Mouse (Mus musculus) adrenal gland, postnatal 36 days (tissue): ENCODE results near the gene Rps24. TPM values are rescaled to one million over a fixed set of nuclear protein-coding genes. Genes with fewer than 3 reads are reported as not detected.
"Not testable (repeated sequence)": the region's sequence is repeated elsewhere in the genome, so short reads cannot be mapped to it uniquely, and the experiment has no call there.

Source experiments
- DNase-seq, 2 experiments: peaks; one replicate each; pipeline ENCODE4 v3.0.0; 2021; ENCODE audit warnings: mixed read lengths in 1 of 2
- long read RNA-seq, 2 experiments: library from polyadenylated mRNA; stranded (forward); transcript quantifications; one replicate each; pipeline ENCODE4 v2.0.0; 2021; ENCODE audit warnings: borderline sequencing depth in 2 of 2
- total RNA-seq, 2 experiments: library from RNA; stranded (reverse); gene quantifications; 2 replicates each; pipeline ENCODE4 v1.2.3; 2021

Gene Rps24
- 1,000 to 10,000 TPM; 1,576 to 1,729 TPM for total RNA-seq
- long read RNA-seq, experiment 1, full-length matches to known transcripts: 82 of 193 reads
- long read RNA-seq, experiment 1, partial matches to known transcripts: 37 of 193 reads
- long read RNA-seq, experiment 1, other reads (novel, unspliced or antisense): 74 of 193 reads
- long read RNA-seq, experiment 2, transcript Rps24-210 (5 exons, 1,613 nt): major isoform, 17 of 120 reads
- long read RNA-seq, experiment 2, partial matches to known transcripts: 19 of 120 reads
- long read RNA-seq, experiment 2, other reads (novel, unspliced or antisense): 83 of 120 reads

DNA sequence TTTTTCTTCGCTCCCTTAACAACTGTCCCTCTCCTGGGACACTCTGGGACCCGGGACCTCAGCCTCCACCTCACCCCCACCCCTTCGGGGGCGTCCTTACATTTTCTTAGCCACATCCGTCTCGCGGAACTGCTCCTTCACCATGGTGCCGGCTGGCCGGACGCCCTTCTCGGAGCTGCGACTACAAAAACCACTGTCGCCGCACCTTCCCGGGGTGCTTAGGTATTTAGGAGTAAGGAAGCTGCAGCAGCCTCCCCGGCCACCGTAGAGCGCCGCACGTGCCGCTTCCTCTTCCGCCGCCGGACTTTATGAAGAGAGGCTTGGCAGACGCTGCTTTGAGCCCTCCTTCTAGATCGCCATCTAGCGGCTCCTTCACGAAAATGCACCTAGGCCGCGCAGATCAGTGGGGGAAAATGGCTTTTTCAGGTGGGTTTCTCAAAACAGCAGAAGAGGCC is at the start of gene Rps24, which contains the start of gene Polr3a:
Rps24 (plus strand) TSS at position 353 of the 455 bp plus-strand sequence.
Polr3a (minus strand) TSS at position 286 of the 455 bp plus-strand sequence.
- DNase-seq: peak; percentile 92 to 94

DNA sequence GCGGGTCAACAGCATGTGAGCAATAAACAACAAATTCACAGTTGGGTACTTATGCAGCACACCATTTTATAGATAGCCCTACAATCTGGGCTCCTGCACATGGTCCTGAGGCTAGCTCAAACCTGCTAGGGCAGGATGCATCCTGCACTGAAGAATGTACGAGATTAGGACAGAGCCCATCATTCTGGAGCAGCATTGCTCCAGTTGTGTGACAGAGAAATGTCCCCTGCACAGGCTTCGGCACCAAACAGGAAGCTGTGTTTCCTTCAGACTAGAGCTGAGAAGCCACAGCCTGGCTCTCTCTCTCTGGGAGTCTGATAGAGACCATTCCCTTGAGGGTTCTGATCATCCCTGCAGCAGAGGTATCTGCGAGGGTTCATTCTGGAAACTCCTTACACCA is 43.4 kb upstream of the Rps24 start:
- not testable (repeated sequence) for DNase-seq

GRCm38 (mm10) chr14:24458191-24458590 is 28.7 kb upstream of the Rps24 start:
- no peak for DNase-seq

- DNase-seq: peak; percentile 13 to 20
Measured at GRCm38 (mm10) chr14:24468806-24469205, 18.1 kb upstream of the Rps24 start.

GRCm38 (mm10) chr14:24486241-24486767 is 621 bp upstream of the Rps24 start:
- peak in 1 of 2 experiments; percentile 22 for DNase-seq

DNA sequence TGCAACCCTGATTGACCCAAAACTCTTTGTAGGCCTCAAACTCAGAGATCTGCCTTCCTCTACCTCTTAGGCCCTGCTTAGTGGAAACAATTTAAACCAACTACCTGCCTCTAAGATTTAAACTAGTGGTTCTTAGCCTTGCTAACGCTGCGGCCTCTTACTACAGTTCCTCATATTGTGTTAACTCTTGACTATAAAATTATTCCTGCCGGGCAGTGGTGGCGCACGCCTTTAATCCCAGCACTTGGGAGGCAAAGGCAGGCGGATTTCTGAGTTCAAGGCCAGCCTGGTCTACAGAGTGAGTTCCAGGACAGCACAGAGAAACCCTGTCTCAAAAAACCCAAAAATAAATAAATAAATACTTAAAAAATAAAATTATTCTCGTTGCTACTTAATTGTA is 2.8 kb downstream of the Rps24 start:
- DNase-seq: not testable (repeated sequence)

- peak; percentile 96 to 97 for DNase-seq
Measured at GRCm38 (mm10) chr14:24490468-24491265, 3.7 kb downstream of the Rps24 start.

- DNase-seq: no peak
Measured at GRCm38 (mm10) chr14:24491266-24491981, 4.5 kb downstream of the Rps24 start.

- peak; percentile 29 to 57 for DNase-seq
Measured at GRCm38 (mm10) chr14:24493256-24493655, 6.3 kb downstream of the Rps24 start.

DNA sequence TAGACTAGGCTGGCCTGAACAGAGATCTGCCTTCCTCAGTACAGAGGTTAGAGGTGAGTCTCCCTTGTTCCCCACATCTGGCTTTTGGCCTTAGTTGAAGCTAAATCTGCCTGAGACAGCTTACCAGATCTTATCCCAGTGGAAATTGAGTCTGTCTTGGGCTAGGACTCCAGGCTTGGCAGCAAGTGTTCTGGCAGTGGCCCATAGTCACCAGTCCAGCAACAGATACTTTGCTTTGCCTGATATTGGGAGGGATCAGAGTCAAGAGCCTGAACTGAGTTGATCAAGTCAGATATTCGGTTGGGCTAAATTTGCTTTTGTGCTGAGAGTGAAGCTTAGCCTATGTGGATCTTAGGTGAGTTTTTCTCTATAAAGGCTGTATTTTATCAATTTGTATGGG is 9.6 kb downstream of the Rps24 start:
- peak in 1 of 2 experiments; percentile 20 for DNase-seq

DNA sequence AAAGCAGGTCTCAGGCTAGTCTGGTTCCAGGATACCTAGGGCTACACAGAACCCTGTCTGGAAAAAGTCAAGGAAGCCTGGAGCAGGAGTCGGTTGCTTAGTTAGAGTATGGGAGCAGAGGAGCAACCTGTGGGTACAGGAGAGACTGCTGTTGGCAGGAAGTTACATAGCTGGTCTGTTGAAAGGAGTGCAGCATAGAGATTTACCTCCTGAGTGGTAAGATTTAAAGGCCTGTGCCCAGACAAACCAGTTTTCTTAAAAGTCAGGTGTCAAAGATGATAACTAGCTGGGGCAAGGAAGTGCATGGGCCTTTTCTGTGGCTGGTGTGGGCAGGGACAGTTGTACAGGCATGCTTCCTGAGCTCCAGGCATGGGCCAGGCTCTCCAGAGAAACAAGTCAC is 10.5 kb downstream of the Rps24 start:
- DNase-seq: no peak

GRCm38 (mm10) chr14:24498561-24499255 is 11.8 kb downstream of the Rps24 start:
- DNase-seq: peak; percentile 57 to 60

GRCm38 (mm10) chr14:24499478-24499877 is 12.6 kb downstream of the Rps24 start:
- no peak for DNase-seq

DNA sequence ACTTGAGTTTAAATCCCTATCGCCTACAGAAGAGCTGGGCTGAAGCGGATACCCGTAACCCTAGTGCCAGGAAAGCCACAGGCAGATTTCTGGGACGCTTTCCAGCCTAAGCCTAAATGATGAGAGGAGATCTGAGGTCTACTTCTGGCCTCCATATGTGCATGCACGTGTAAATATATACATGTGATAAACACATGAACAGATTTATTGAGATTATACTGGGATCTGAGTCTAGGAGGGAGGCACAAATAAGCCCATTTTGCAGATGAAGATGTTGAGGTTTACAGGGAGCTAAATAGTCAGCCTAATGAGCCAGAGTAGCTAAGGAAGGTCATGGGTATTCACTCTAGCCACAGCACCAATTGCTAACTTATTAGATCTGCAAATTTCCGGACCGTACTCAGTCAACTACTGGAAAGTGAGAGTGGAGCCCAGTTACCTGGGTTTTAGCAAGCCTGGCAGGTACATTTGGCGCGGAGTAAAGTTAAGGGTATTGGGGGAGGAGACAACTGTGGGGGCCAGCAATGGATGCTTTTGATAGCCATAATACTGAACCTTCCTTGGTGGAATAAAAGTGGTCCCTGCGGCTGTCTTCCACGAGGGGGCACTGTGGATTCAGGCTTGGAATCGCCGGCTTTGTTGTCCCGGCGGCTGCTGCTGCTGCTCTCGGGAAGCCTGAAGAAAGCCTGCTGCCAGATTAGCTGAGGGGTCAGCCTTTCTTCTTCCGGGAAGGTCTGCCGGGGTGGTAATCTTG is 13.3 kb downstream of the Rps24 start:
- DNase-seq: peak; percentile 86 to 89

- DNase-seq: no peak
Measured at GRCm38 (mm10) chr14:24500845-24501186, 13.9 kb downstream of the Rps24 start.

GRCm38 (mm10) chr14:24501256-24501655 is 14.3 kb downstream of the Rps24 start:
- DNase-seq: no peak

DNA sequence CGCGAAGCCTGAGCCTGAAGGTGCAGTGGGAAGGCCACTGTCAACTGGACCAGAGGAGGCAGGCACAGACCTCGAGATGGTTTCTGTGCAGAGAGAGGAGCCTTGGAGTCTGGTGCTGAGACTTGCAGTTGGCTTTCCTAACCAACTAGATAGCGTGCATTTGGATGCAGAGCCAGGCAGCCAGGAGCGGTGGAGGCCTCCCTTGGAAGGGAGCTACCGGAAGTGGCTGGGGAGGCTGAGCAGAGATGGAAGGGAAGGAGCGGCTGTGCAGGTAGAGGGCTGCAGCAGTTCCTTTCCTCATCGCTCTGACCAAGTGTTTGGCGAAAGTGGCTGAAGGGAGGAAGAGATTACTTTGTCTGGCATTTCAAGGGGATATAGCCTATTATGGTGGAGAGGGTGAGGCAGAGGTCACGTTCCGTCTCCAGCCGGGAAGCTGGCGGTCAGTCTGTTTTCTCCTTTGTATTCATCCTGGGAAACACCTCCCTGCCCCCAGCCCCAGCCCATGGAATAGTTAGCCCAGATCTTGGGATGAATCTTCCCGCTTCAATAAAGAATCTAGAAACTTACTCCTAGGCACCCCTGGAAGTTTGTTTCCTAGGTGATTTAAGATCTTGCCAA is 20.6 kb downstream of the Rps24 start:
- DNase-seq: no peak

GRCm38 (mm10) chr14:24508070-24508773 is 21.3 kb downstream of the Rps24 start:
- no peak for DNase-seq

GRCm38 (mm10) chr14:24509557-24509956 is 22.6 kb downstream of the Rps24 start:
- DNase-seq: peak; percentile 26 to 51

DNA sequence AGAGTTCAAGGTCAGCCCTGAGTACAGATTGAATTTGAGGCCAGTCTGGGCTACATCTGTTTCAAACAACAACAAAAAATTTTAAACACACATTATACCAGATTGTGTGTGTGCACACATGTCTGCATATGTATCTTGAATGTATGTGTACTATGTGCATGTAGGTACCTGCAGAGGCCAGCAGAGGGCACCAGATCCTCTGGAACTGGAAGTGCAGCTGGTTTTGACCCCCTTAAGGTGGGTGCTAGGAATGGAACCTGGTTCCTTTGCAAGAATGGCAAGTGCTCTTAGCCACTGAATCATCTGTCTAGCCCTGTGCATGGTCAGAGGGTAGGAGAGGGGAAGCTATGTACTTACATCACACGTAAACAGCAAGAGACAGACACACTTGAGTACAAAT is 23.3 kb downstream of the Rps24 start:
- no peak for DNase-seq
